Mouse (Mus musculus): Measurements from ENCODE around the gene Zfp386.

DNA sequence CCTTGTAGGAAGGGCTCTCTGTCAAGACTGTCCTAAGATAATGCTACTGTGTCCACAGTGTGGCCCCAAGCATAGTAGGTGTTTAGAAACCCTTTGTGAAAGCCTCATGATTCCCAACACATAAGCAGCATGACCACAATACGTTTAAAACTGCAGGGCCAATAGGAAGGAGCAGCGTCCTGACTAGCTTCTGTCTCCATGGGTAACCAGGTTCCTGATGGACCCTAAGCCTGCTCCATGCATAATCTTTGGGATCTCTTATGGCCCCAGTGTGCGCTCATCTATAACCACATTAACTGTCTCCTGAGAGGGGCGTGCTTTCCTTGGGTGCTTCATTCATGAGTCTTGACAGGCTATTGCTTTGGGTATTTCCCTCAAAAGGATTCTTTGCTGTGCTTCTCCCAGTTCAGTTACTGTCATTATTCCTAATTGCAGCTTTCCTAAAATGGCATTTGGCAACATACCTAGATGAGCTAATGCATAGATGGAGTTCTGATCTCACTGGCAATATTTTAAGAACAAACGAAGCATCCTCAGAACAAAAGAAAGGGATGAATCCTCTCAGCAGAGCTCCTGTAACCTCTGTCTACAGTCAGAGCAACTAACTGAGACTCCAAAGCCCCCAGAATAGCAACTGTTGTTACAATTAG is 39.6 kb downstream of the Zfp386 start:
- TF ChIP-seq CTCF (IDR thresholded peaks at IDR 0.05; ENCODE audit: control insufficient read depth, insufficient read depth, insufficient read length), result no peak
- no peak for TF ChIP-seq MAX (IDR thresholded peaks at IDR 0.05)
- no peak for TF ChIP-seq USF1 (IDR thresholded peaks at IDR 0.05; ENCODE audit: low read depth)
- no peak for TF ChIP-seq CEBPB (IDR thresholded peaks at IDR 0.05; ENCODE audit: low read depth)
- TF ChIP-seq MYOG (IDR thresholded peaks at IDR 0.05; ENCODE audit: control insufficient read depth, extremely low read depth, insufficient read length), result no peak
- no peak for TF ChIP-seq MYOD1 (IDR thresholded peaks at IDR 0.05; ENCODE audit: control insufficient read depth, insufficient read length, low read depth)
- no peak for TF ChIP-seq FOSL1 (IDR thresholded peaks at IDR 0.05; ENCODE audit: insufficient read depth, low read length, poor library complexity, severe bottlenecking)
